Mouse (Mus musculus) v-Abl transformed pro-B cells (cell line): Measurements from ENCODE around the gene Elmo1.

Experiments
- in situ Hi-C, 2 experiments: fragments of 400-800 bp; cut with MboI; formaldehyde crosslinking; loops; one replicate each; pipeline ENCODE4 v1.15.1; 2025; ENCODE audit not compliant: unreplicated experiment in 2 of 2

Elmo1 gene

GRCm38 (mm10) chr13:20116868-20117510 is 26.6 kb downstream of the Elmo1 start:
- in situ Hi-C loops = no loop called here

- in situ Hi-C loops = no loop called here
Measured at GRCm38 (mm10) chr13:20117691-20118090, 27.3 kb downstream of the Elmo1 start.

- in situ Hi-C loops = no loop called here
Measured at GRCm38 (mm10) chr13:20118909-20119308, 28.5 kb downstream of the Elmo1 start.

GRCm38 (mm10) chr13:20120723-20121122 is 30.3 kb downstream of the Elmo1 start:
- in situ Hi-C loops = no loop called here

GRCm38 (mm10) chr13:20121385-20122043 is 31.1 kb downstream of the Elmo1 start:
- in situ Hi-C loops = no loop called here

DNA sequence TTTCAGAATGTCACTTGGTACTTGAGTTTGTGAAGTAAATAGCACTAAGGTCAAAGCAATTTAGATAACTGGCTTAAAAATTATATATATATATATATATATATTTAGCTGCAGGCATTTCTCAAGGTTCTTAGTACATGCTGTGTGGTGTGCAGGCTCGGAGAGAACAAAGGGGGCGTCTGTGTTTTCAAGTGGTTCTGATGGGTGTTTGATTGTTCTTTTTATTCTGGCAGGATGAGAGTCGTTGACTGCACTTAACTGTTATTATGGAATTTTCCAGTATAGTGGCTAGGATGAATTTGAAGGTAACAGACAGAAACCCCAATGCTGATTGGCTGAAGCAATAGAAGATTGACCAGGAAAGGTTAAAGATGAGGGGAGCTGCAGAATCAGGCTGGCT is 33.6 kb downstream of the Elmo1 start:
- in situ Hi-C loops = no loop called here

- in situ Hi-C loops = no loop called here
Measured at GRCm38 (mm10) chr13:20124965-20125364, 34.6 kb downstream of the Elmo1 start.

- in situ Hi-C loops = no loop called here
Measured at GRCm38 (mm10) chr13:20125845-20126244, 35.4 kb downstream of the Elmo1 start.

- in situ Hi-C loops = no loop called here
Measured at GRCm38 (mm10) chr13:20127553-20127952, 37.2 kb downstream of the Elmo1 start.

GRCm38 (mm10) chr13:20128097-20128496 is 37.7 kb downstream of the Elmo1 start:
- in situ Hi-C loops = no loop called here

DNA sequence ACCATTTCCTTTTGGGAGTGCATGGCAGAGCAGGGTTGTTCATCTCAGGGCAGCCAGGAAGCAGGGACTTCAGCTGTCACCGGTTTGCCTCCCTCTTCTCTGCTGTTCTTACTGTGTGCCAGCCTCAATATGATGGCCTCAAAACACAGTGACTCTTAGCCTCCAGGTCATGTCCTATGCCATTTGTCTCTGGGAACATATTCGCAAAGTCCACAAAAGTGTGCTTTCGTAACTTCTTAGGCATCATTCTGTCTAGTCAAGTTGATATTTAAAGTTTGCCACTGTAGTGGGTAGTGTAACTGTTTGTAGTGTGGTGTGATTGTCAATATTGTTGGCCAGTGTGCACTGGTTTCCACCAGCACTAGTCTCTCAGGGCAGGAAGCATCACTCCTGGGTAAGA is 40.3 kb downstream of the Elmo1 start:
- in situ Hi-C loops = no loop called here

- in situ Hi-C loops = no loop called here
Measured at GRCm38 (mm10) chr13:20131322-20131997, 41.1 kb downstream of the Elmo1 start.

DNA sequence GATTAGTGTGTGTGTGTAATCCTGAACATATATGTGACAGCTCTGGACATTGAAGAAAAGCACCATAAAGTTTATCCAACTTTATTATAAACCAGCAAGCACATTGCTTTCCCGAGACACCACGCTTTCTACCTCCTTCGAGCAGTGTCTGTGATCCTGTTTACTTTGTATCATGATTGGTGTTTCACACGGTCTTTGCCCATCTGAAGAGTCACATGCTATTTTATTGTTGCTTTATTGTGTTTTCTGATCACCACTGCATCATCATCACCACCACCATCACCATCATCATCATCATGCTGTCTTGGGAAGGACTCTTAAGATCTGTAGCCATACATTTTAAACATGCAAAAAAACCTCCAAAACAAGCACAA is 41.6 kb downstream of the Elmo1 start:
- in situ Hi-C loops = no loop called here

GRCm38 (mm10) chr13:20133602-20134394 is 43.4 kb downstream of the Elmo1 start:
- in situ Hi-C loops = no loop called here

GRCm38 (mm10) chr13:20134395-20135225 is 44.2 kb downstream of the Elmo1 start:
- in situ Hi-C loops = no loop called here

DNA sequence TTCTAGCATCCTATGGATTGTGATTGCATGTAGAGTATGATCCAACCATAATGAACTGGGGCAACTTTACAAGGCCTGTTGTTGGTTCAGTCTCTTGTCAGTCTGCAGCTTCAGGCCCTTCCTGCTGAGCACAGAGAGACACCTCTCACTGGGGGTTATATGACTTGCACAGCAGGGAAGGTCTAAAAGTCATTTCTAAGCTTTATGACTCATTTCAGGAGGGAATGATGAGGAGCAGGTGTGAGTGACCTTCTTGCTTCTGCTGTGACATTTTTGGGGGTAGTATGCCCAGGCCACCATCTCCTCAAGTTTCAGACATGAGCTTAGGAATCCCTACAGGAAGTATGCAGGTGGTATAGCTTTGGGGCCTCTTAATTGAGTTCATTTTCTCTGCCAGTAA is 46.4 kb downstream of the Elmo1 start:
- in situ Hi-C loops = no loop called here

GRCm38 (mm10) chr13:20138466-20138865 is 48.1 kb downstream of the Elmo1 start:
- in situ Hi-C loops = no loop called here

- in situ Hi-C loops = no loop called here
Measured at GRCm38 (mm10) chr13:20139060-20139459, 48.7 kb downstream of the Elmo1 start.

DNA sequence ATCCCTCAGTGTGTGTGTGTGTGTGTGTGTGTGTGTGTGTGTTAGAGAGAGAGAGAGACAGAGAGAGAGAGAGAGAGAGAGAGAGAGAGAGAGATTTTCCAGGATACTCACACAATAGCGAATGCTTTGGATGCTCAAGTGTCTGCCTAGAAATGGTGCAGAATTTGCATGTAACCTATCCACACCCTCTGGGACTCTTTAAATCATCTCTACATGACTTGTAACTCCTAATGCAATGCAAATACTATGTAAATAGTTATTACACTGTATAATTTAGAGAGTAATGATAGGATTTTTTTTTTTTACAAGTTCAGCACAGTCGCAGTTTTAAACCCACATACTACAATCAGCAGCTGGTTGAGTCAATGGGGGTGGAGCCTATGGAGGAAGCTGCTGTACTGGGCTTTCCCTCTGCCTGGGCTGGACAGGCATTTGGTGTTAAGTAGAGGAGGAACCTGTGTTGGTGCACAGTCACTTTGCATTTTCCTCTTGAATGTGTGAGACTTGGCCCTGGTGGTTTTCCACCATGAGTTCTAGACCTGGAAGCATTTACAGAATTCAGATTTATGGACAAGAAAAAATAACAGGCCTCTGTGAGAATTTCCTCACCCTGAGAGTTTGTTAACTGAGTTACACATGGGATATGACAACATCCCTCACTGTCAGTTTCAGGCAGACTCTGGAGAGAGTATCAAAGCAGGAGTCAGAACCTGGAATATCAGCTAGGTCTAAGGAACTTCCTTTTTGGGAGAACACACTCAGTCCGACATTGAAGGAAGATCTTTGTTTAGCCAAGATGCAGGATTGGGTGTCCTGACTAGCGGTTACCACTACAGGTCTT is 49.6 kb downstream of the Elmo1 start:
- in situ Hi-C loops = no loop called here
